Mouse (Mus musculus) lung, adult 2 months (tissue): ENCODE results near the gene Parp14.

Source experiments
- CTCF ChIP-seq: fragments of 200-500 bp; IDR thresholded peaks from 2 replicates; pipeline ENCODE4 v1.5.1; 2011; ENCODE audit warnings: mild to moderate bottlenecking, low read length, control low read depth; ENCODE audit not compliant: insufficient read depth
- POLR2A ChIP-seq: fragments of 200-500 bp; IDR thresholded peaks from 2 replicates; pipeline ENCODE4 v1.6.1; 2011; ENCODE audit warnings: low read depth, mild to moderate bottlenecking, control low read depth, low read length, borderline replicate concordance; ENCODE audit errors: extremely low read depth

- no peak for TF ChIP-seq POLR2A
- TF ChIP-seq CTCF: no peak
Measured at GRCm38 (mm10) chr16:35888174-35888573, 16.8 kb upstream of the Parp14 start.
